Mouse (Mus musculus) granulocyte monocyte progenitor cell, adult 5-6 weeks (primary cell): ENCODE data around the gene Hecw2. TPM values are rescaled to one million over a fixed set of nuclear protein-coding genes. Genes with fewer than 3 reads are reported as not detected.

ENCODE experiments used
- ATAC-seq: replicated peaks from 2 replicates; pipeline ENCODE4 v1.8.0; 2016; ENCODE audit warnings: mild to moderate bottlenecking, moderate TSS enrichment, inconsistent platforms; ENCODE audit not compliant: poor library complexity, severe bottlenecking
- total RNA-seq, 2 experiments: library from RNA; stranded (forward) in 1 of 2; stranded (reverse) in 1 of 2; fragments of 200-712, 200-1000 nt in 1 of 2; fragments of >200 nt in 1 of 2; fragmentation: Nextera tagmentation in 1 of 2; gene quantifications; 2 replicates each; pipeline ENCODE4 v1.2.3; 2014 to 2017

The Hecw2 gene
- total RNA-seq (2014; fragmentation: Nextera tagmentation) (not detected in 2 replicates), total RNA-seq (2017) (not detected in 2 replicates)

- ATAC-seq, result no peak
These were observed at the start of gene Hecw2 for GRCm38 (mm10) chr1:54194954-54195305. TSS of gene Hecw2 (minus strand) at chr1:54195168.

DNA sequence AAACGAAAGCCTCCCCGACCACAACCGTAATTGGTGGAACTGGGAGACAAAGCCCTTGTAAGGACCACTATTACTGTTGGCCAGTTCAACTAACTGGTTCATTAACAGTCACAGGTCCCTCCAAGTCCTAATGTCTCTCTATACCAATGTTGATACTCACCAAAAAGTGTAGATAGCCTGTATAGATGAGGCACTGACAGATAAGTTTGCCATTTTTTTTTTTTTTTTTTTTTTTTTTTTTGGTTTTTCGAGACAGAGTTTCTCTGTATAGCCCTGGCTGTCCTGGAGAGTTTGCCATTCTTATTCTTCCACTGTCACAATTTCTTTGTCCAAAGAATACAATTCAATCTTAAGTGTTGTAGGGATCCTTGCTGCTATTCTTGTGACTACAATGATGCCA is 47.8 kb upstream of the Hecw2 start:
- no peak for ATAC-seq

DNA sequence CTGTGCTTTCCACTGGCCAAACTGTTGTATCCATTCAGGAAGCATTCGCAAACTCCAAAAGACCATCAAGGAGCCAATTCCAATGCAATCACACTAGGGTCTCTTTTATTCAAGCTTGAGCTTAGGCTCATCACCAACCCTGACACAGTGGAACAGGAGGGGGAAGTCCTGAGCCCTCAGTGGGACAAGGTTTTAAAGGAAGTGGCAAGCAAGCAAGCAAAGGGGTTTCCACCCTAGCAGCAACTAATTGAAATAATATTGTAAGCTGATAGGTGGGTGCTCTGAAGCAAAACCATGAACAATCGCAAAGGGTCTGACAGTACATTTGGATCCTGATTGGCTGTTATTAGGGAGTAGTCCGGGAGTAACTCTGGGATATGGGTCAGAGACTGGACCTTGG is 25.3 kb upstream of the Hecw2 start:
- no peak for ATAC-seq

DNA sequence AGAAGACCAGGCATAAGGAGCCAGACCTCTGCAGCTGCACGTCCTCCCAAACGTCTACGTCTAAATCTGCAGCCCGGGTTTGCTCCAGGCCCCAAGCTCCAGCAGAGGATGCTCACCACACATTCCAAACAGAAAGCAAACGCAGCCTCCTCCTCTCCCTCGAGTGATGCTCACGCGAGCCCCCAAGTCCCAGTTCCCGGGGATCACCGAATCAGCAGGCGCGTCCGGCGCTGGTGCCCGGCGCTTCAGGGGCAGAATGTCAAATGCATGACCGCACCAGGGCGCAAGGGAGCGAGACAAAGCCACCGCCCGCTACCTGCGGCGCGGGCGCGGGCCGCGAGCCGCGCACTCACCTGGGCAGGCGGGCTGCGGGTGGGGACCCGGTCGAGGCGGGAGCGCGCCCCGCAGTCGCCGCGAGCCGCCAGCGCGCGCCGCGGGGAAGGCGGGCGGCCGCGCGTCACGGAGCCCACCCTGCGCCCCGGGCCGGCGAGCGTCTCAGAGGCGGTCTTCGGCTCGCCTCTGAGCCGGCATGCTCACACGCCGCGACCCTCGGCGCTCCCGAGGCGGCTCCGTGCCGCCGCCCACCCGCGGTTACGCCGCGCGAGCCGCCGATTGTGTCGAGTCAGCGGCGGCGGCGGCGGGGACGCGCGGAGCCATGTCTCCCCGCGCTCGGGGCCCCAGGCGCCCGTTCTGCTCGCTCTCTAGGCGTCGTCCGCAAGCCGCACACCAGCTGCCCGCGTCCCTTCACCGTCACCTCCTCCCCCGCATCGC is 600 bp downstream of the Hecw2 start:
- peak; percentile 56 for ATAC-seq

DNA sequence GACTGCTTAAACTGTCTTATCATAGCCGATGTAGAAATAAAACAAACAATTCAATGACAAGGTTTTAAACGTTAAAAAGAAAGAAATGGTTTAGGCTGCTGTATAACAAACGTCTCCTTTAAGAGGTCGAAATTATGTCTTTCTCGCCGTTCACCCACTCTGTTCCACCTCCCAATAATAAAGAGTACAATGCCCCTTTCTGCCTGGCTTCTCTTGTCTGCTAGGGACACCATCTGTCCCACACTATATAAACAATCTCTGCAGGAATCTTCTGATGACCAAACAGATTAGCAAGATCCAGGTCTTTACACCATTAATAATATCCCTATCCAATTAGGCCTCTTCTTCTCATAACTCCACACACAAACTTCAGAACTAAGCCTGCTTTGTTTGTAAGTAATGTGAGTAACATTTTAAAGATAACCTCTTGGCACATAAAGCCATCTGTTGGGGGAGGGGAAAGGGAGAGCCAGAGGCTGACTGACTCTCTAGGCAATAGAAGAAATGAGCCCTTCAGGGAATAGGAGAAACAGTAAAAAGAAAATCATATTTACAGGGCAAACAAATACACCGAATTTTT is 1.7 kb downstream of the Hecw2 start:
- no peak for ATAC-seq

GRCm38 (mm10) chr1:54187579-54187978 is 7.4 kb downstream of the Hecw2 start:
- ATAC-seq, result no peak

DNA sequence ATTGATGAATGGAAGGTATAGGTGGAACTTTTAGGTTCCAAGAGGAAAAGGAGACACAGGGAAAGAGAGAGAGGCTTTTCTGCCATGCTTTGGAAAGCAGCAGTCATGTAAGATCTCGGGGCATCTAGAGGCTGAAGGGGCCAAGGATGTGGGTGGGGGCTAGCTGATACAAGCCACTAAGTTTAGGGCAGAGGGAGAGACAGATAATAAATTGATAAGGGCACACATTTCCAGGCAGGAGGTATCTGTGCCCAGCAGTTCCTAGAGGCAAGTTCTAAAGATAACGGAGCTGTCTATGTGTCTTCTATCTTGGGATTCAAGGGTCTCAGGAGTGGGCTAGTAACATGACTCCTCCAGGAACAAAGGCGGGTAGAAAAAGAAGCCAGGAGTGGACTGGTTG is 8.6 kb downstream of the Hecw2 start:
- ATAC-seq, result no peak

DNA sequence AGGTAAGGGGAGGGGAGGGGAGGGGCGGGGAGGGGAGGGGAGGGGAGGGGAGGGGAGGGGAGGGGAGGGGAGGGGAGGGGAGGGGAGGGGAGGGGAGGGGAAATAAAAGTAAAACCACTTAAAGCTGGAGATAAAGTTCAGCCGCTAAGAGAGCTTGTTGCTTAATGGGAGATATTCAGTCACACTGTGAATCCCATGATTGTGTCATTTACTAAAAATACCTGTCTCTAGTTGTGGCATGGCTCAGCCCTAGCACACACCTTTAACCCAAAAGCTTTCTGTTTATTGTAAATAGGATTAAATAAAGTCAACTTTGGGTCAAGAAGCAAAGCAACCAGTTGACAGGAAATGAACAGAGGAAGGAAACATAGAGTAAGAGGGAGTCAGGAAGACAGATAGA is 14.3 kb downstream of the Hecw2 start:
- ATAC-seq, result no peak

DNA sequence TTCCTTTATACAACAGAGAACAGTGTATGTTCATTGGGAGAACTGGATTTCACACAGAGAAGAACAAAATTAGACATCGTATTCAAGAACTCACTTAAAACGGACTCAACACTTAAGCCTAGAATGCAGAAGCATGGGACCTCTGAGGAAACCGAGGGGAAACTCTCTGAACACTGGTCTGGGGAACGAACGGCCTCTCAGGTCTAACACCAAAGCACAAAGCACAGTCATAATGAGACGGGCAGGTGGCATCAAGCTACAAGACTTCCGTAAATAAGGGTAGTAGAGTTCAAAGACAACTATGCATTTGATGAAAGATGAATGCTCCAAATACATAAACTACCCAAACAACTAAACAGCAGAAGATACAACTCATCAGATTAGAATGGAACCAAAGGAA is 15.8 kb downstream of the Hecw2 start:
- no peak for ATAC-seq

DNA sequence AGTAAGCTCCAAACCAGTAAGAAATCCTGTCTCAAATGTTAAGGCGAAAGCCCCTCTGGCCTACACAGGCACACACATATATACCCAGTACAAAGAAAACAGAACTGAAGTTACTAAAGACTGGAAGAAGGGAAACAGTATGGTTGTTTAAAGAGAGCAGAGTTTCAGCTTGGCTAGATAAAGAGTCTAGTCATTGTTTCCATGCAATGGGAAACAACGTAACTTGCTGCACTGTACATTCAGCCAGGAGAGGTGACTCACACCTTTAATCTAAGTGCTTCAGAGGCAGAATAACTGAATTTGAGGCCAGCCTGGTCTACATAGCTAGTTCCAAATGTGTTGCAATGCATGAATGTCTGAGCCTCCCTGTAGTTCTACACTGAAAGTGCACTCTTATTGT is 18.4 kb downstream of the Hecw2 start:
- no peak for ATAC-seq

GRCm38 (mm10) chr1:54168014-54168413 is 27.0 kb downstream of the Hecw2 start:
- ATAC-seq, result no peak

DNA sequence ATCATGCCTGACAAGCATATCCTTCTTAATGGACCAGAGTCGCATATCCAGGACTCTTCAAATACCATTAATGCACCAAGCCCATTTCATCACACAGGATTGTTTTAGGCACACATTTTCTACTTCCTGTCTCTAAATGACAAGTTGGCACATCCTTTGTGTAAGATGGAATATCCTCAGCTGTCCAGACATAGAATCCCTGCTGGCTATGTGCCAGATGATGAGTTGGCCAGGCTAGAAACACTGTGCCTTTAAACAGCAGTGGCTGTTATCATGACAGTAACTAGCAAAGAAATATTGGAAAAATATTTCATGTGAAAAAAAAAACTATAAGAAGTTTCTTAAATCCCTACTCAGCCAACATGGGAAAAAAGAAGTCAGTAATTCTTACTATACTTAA is 35.4 kb downstream of the Hecw2 start:
- ATAC-seq, result no peak

DNA sequence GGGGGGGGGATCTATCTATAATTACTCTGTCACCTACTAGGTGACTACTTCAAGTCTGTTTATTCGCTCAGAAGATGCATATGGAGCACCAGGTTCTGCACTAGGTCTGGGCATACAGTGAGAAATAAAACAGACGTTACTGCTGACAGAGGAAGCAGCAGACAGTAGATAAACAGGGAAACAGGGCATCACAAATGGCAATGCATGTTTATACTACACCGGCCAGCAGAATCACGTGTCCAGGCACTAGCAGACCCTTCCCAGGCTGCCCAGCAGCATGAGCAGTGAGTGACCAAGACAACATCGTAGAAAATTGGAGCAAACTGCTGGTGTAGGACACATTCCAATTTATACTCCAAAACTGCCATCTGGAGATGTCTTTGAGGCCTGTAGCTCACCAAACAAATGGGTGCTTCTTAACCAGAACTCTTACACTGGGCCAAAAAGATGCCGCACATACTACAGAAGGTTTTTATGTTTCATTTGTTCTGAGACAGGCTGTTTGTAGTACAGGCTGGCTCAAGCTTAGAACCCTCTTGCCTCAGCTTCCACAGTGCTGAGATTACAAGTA is 41.7 kb downstream of the Hecw2 start:
- no peak for ATAC-seq

- ATAC-seq, result no peak
These were observed 49.9 kb downstream of the Hecw2 start for GRCm38 (mm10) chr1:54145106-54145505.

GRCm38 (mm10) chr1:54133802-54134436 is 61.0 kb downstream of the Hecw2 start:
- no peak for ATAC-seq

DNA sequence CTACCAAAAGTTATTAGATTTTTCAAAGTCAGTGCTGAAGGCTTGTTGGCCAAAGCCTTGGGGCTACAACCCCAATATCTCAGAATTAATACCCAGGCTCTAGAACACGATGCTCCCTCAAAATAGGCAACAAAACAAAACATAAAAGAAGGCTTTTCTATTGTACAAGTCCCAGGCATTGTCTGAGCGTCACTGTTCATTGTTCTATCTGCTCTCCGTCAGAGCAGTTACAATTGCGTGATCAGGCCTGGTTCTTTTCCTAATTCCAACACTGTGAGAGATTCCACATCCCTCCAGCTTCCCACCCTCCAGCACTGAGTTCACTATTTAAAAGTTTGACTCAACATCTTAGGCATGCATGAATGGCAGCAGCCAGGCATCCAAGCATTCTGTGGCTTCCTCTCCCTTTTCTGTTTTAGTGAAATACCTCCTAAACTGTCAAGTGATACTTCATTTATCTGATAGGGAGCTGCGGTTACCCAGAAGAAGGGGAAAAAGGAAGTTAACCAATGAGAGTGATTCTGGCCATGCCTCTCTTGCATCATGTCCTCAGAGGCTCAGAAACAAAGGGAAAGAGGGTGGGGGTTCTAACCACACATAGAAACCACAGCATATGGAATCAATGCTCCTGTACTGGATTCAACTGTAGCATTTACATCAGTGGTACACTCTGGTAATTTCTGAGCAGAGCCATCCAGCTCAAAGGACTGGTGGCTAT is 66.1 kb downstream of the Hecw2 start:
- ATAC-seq, result peak; percentile 99

- ATAC-seq, result no peak
These were observed 67.8 kb downstream of the Hecw2 start for GRCm38 (mm10) chr1:54126991-54127742.

DNA sequence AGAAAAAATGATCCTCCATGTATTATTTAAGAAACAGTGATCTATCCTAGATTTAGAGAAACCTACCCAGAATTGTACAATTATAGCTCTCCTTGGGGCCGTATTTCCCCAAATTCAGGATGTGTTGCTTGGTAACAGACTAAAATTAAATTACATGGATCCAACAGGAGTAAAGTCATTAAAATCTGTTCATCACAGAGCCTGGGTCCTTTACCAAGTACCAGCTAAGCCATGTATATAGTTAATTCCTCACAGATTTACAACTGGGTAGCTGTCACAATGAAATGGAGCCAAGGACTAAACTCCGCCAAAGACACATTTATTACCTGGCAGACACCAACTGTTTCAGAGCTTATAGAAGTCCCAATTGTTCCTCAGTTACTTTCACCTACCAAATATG is 72.4 kb downstream of the Hecw2 start:
- no peak for ATAC-seq

DNA sequence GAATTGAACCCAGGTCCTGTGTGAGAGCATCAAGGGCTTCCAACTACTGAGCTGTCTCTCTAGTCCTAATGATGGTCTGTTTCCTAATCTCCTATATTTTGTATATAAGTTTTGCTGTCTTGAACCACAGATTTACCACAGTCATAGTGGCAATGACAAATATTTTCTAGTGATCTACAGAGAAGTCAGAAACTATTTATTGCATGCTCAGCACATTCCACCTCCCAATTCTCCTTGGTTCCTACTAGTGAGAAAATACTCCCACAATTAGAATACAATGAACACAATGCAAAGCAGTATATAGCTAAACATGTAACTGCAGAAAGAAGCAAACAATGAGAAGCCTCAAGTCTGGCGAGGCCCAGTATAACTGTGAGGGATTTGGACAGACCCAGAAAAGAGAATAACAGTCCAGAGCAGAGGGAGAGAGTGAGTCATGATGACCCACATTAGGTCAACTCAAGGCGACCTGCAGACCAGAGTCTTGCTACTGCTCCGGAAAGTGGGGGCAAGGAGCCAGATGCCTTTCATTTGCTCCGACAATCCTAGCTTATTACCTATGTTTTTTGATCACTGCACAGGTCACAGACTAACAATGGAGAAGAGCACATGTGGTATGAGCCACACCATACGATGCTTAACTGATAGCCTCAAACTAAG is 73.8 kb downstream of the Hecw2 start:
- no peak for ATAC-seq
